Mouse (Mus musculus) spleen, postnatal 36 days (tissue): ENCODE data around the gene Usp28.
"Not testable (repeated sequence)": the region's sequence is repeated elsewhere in the genome, so short reads cannot be mapped to it uniquely, and the experiment has no call there.

Experiments
- DNase-seq, 2 experiments: peaks; one replicate each; pipeline ENCODE4 v3.0.0; 2022; ENCODE audit warnings: low spot score in 2 of 2, mixed read lengths in 1 of 2

Usp28 gene

DNA sequence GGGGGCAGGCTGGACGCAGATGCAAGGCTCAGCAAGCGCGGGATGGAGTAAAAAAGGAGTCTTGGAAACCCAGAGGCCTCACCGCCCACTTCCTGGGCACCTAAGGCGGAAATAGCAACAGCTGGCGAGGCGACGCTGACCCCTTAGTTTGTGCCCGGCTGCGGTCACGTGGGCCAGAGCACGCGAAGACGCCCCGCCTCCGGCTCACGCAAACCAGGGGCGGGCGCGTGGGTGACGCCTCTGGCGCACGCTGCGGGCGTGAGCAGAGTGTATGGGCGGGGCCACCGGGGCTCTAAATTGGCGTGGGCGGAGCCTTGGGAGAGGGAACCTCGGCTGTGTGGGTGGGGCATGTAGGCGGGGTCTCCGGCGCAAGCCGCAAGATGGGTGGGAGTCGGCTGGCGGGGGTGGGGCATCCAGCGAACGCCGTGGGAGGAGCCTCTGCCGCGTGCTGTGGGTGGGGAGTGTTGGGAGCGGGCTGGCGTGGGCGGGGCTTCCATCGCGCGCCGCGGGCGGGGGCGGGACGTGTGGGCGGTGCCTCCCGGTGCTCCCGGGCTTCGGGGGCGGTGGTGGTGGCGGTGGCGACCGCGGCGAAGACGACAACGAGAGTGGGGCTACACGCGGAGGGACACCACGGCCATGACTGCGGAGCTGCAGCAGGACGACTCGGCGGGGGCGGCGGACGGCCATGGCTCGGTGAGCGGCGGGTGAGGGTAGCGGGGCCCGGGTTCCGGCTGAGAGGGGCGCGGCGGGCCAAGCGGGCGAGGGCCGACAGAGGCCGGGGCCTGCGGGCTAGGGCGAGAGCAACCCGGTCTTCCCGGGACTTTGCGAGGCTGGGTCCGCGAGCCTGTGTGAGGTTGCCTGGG, at the start of gene Usp28:
TSS of gene Usp28 (plus strand) at position 531 of the 863 bp plus-strand sequence.
- DNase-seq: peak; percentile 99

DNA sequence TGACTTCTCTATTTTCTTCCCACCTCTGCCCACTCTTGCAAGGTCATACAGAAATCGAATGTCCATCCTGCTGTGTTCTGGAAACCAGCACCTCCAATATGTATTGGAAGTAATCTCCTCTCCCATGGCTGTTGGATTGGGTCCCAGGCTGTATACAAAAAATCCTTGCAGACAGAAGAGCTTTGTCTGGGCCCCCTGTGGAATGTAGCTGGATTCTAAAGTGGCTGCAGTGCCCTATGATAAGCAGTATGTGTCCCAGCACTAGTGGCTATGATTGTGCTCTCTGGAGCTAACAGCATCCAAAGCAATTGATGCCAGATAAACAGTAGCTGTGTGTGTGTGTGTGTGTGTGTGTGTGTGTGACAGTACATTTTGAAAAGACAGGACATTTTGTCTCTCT, 42.8 kb upstream of the Usp28 start:
- no peak for DNase-seq

DNA sequence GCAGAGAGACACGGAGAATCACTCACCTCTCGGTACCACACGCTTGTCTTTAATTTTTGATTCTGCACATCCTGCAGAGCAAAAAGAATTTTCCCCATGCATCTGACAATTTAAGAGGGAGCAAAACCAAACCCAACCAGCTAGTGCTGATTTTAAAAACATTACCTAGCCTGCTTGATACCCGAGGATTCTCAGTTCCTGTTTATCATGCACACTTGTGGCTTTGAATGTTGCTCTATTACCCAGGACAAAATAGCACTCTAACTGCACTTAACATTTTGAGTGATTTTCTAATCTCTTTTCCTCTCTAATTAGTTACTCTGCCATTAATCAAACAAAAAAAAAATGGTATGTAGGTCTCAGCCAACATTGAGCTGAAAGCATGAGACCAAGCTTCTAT, 37.6 kb upstream of the Usp28 start:
- DNase-seq: no peak

DNA sequence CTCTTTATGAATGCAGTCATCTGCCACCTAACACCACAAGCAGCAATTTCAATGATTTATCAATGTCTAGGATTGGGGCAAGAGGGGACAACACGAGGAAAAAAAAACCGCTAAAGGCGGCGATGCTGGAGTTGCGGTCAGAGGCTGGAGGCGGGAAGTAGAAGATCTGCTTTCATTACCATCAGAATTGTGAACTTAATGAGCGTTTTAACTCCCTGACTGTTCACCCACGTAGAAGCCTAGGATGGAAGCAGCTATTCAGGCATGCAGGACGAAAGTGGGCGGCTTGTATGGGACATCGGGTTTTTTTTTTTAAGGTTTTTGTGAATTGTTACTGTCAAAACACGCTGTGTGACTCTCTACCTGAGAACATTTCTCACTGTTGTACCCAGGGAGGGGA, 23.9 kb upstream of the Usp28 start:
- DNase-seq: no peak

- DNase-seq: no peak
Observed at GRCm38 (mm10) chr9:48962131-48962530, 23.0 kb upstream of the Usp28 start.

DNA sequence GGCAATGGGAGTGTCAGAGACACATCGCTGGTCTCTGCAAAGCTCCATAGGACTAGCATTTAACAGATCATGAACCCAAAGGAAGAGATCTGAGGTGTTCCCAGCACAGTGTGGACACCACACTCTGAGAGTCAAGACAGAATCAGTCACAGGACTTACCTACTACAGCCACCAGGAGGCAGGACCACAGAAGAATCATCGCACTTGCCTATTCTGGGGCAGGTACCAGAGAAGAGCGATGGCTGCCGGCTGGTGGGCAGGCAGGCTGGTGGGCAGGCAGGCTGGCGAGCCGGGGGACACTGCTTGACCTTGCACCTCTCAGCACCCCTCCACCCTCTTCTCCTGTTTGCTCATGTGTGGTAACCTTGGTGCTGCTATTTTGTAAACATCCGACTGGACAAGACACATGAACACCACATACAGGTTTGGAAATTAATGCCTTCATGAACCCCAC, 20.6 kb upstream of the Usp28 start, which contains the start of gene Htr3b:
TSS of gene Htr3b (minus strand) at position 404 of the 454 bp plus-strand sequence.
- no peak for DNase-seq

GRCm38 (mm10) chr9:48972494-48972893, 12.7 kb upstream of the Usp28 start:
- no peak for DNase-seq

DNA sequence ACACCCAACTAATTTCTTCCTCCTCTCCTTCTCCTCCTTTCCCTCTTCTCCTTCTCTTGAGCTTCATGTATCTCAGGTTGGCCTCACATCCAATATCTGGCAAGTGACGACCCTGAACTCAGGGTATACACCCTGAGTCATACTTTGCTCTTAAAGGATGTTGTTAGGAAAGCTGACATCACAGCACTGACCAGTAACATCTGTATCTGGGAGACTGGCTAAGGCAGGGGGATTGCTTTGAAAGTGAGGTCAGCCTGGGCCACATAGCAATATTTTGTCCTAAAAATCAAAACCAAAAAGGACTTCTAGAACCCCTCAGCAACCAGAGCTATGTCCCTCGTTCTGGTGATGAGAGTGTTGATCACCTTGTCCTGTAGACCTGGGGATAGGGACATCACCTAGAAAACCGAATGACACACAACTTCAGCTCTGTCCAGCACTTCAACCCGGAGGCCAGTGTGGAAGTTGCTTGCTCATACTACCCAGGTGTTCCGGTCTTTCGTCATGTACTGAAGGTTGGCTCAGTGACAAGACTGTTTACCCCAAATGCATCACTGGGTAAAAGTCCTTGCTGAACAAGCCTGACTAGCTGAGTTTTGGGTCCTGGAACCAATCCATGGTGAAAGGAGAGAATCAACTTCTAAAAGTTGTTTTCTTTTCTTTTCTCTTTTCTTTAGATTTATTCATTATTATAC, 8.4 kb upstream of the Usp28 start:
- no peak for DNase-seq

DNA sequence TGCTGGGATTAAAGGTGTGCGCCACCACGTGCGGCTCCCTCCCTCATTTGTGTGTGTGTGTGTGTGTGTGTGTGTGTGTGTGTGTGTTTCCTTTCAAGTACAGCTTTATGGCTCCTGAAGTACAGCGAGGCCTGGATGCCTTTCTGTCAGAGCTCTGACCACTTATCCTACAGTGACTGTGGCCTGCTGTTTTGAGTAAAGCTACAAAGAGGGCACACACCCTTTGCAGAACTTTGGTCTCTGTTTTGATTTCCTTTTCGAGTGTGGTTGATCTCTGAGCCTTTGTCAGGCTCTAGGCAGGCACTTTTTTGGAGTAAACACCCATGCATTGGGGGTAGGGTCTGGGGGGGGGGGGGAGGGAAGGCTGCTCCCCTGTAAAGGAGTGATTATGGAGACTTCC, 4.8 kb upstream of the Usp28 start:
- peak in 1 of 2 experiments; percentile 15 for DNase-seq

- no peak for DNase-seq
Observed at GRCm38 (mm10) chr9:48980781-48981180, 4.4 kb upstream of the Usp28 start.

GRCm38 (mm10) chr9:48981827-48982226, 3.3 kb upstream of the Usp28 start:
- DNase-seq: no peak

- DNase-seq: not testable (repeated sequence)
Observed at GRCm38 (mm10) chr9:48983801-48984200, 1.4 kb upstream of the Usp28 start.

GRCm38 (mm10) chr9:48984320-48984844, 793 bp upstream of the Usp28 start:
- peak; percentile 11 to 31 for DNase-seq

GRCm38 (mm10) chr9:48985708-48986088, 523 bp downstream of the Usp28 start:
- DNase-seq: peak in 1 of 2 experiments; percentile 35

- no peak for DNase-seq
Observed at GRCm38 (mm10) chr9:48986616-48987141, 1.5 kb downstream of the Usp28 start.

- DNase-seq: no peak
Observed at GRCm38 (mm10) chr9:48987201-48988101, 2.3 kb downstream of the Usp28 start.

DNA sequence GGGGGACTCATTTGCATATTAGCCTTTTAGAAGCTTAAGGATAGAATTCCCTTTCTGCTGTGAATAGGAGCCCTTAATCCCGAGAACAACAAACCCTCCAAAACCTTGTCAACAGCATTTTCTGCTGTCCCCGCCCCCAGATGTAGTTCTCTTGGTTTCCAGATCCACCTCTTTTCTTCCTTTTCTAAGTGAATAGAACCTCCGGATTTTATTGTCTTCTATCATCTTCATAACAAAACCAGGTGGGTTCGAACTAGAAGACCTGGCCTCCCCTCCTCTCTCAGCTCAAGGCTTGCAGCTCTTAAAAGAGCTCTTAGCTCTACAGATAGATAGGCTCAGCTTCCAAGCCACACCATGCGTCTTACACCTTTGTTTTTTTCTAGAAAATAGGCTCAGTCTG, 6.5 kb downstream of the Usp28 start:
- no peak for DNase-seq

- DNase-seq: peak; percentile 46 to 55
Observed at GRCm38 (mm10) chr9:48994779-48995178, 9.6 kb downstream of the Usp28 start.

GRCm38 (mm10) chr9:48995735-48996134, 10.6 kb downstream of the Usp28 start:
- DNase-seq: no peak

DNA sequence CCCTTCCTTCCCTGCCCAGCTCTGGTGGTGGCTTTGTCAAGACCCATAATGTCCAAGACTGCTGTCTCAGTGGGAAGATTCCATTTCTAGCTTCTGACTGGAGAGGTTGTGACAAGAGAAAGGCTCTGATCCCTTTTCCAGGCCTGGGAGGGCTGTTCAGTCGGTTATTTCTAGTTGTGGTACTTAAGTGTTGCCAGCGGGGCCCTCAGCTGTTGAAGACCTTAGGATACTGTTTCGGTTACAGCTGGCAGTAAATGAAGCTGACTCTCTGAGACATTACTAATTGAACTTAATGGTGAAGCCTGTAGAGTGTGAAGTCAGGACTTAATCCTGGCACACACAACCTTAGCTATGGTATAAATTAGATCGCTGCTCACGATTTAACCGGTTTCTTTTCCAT, 14.1 kb downstream of the Usp28 start:
- no peak for DNase-seq

DNA sequence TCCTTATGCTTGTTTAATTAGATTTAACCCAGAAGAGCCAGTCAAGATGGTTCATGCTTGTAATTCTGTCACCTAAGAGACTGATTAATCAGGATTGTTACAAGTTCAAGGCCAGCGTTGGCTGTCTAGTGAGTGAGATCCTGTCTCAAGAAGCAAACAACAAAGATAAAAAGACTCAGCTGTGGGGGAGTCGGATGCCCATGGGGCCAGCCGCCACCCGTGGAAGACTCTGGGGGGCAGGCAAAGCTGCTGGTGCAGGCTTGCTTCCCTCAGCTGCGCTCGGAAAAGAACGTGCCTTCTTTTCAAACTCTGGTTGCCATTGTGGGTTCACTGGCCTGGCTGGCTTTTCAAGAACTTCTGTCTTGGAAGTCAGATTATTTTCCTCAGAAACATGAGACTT, 30.6 kb downstream of the Usp28 start:
- no peak for DNase-seq
